Mouse (Mus musculus) macrophage (primary cell): ENCODE measurements around the gene Rbm4b. TPM values are rescaled to one million over a fixed set of nuclear protein-coding genes. Genes with fewer than 3 reads are reported as not detected.

ENCODE experiments used
- H3K27ac ChIP-seq: fragments of 350-480 bp; formaldehyde crosslinking; 2 replicates; pipeline ENCODE4 v1.9.0; 2021
- H3K36me3 ChIP-seq: fragments of 350-480 bp; formaldehyde crosslinking; 2 replicates; pipeline ENCODE4 v1.9.0; 2021; ENCODE audit errors: inconsistent target
- H3K4me3 ChIP-seq: fragments of 350-480 bp; formaldehyde crosslinking; 2 replicates; pipeline ENCODE4 v1.9.0; 2021; ENCODE audit errors: inconsistent target
- H3K79me2 ChIP-seq: fragments of 350-480 bp; formaldehyde crosslinking; 2 replicates; pipeline ENCODE4 v1.9.0; 2021; ENCODE audit errors: inconsistent target
- WGBS: methylation state at CpG from one replicate; pipeline ENCODE4 v1.1.7; 2026; ENCODE audit warnings: inconsistent platforms; ENCODE audit not compliant: missing documents; 5-methylcytosine and 5-hydroxymethylcytosine counted together
- polyA plus RNA-seq: library from polyadenylated mRNA; stranded (reverse); fragments of 250-400 nt; gene quantifications from 3 replicates; pipeline ENCODE4 v1.2.4, GENCODE M21; 2018; ENCODE audit warnings: inconsistent platforms
- total RNA-seq, 78 experiments: library from RNA; depleted of rRNA; stranded (reverse); fragments of 250-400 nt; gene quantifications; 1 replicate in 9 of 78; 2 replicates in 24 of 78; 3 replicates in 43 of 78; 4 replicates in 2 of 78; pipeline ENCODE4 v1.2.4; 2018; ENCODE audit warnings: inconsistent platforms in 56 of 78

Gene Rbm4b
- 10 to 100 TPM in 6 of 26 experiments, 1 to 10 TPM in 20; 5.6 to 13.3 (median 8.7) TPM for total RNA-seq (2018; cell fraction: chromatin; rRNA removed)
- 1 to 10 TPM; 2.8 to 7.0 (median 4.5) TPM for total RNA-seq (2018; cell fraction: cytosol; rRNA removed)
- 10 to 100 TPM in 5 of 26 experiments, 1 to 10 TPM in 21; 4.7 to 15.2 (median 7.4) TPM for total RNA-seq (2018; cell fraction: nucleus; rRNA removed)
- polyA plus RNA-seq: 5.4 to 7.3 TPM (median 5.9 TPM) in 3 replicates

GRCm38 (mm10) chr19:4756193-4756911, at the start of gene Rbm4b:
Rbm4b (plus strand) TSS chr19:4756497.
- WGBS: under 1% methylated on average over 63 of the region's 65 CpGs
- H3K79me2 ChIP-seq: peaks cover 30% of the 10 kb centered on the region; the same call in 1 of the 2 replicates
- peak within 1 kb of the TSS; percentile 19 for H3K27ac ChIP-seq

GRCm38 (mm10) chr19:4708765-4709164, 47.5 kb upstream of the Rbm4b start:
- WGBS: 52% methylated on average over 9 of the region's 10 CpGs
- Histone ChIP-seq H3K4me3 (no peak overlapping the region), H3K36me3 (no peaks in the 10 kb centered on the region), H3K79me2 (no peaks in the 10 kb centered on the region), H3K27ac (no peak overlapping the region)

More at GRCm38 (mm10) chr19:4756193-4756911, at the start of gene Rbm4b:
- H3K4me3 ChIP-seq: peak within 1 kb of the TSS; percentile 58
- H3K36me3 ChIP-seq: no peaks in the 10 kb centered on the region

- Histone ChIP-seq H3K27ac (no peak within 1 kb of the TSS), H3K36me3 (no peaks in the 10 kb centered on the region), H3K79me2 (no peaks in the 10 kb centered on the region), H3K4me3 (no peak within 1 kb of the TSS)
- WGBS: 52% methylated on average over 11 of the region's 13 CpGs
Measured at GRCm38 (mm10) chr19:4711098-4711600, 45.1 kb upstream of the Rbm4b start, which contains the start of gene Sptbn2. Sptbn2 (plus strand) TSS chr19:4711167.

GRCm38 (mm10) chr19:4711601-4712155, 44.6 kb upstream of the Rbm4b start:
- no peak overlapping the region for H3K27ac ChIP-seq
- WGBS: 5% methylated on average over 55 of the region's 65 CpGs
- H3K79me2 ChIP-seq: no peaks in the 10 kb centered on the region
- no peak overlapping the region for H3K4me3 ChIP-seq
- H3K36me3 ChIP-seq: no peaks in the 10 kb centered on the region

- no peak overlapping the region for H3K4me3 ChIP-seq
- WGBS: 1% methylated on average over 60 of the region's 60 CpGs
Measured at GRCm38 (mm10) chr19:4712156-4712780, 44.0 kb upstream of the Rbm4b start.

GRCm38 (mm10) chr19:4712781-4713526, 43.3 kb upstream of the Rbm4b start:
- no peaks in the 10 kb centered on the region for H3K36me3 ChIP-seq
- WGBS: 17% methylated on average over 12 of the region's 13 CpGs
- no peak overlapping the region for H3K27ac ChIP-seq
- no peak overlapping the region for H3K4me3 ChIP-seq
- no peaks in the 10 kb centered on the region for H3K79me2 ChIP-seq

More at GRCm38 (mm10) chr19:4712156-4712780, 44.0 kb upstream of the Rbm4b start:
- Histone ChIP-seq H3K27ac (no peak overlapping the region), H3K79me2 (no peaks in the 10 kb centered on the region), H3K36me3 (no peaks in the 10 kb centered on the region)

GRCm38 (mm10) chr19:4713886-4714285, 42.4 kb upstream of the Rbm4b start:
- Histone ChIP-seq H3K4me3 (no peak overlapping the region), H3K36me3 (no peaks in the 10 kb centered on the region), H3K79me2 (no peaks in the 10 kb centered on the region), H3K27ac (no peak overlapping the region)
- WGBS: 89% methylated on average over 3 of the region's 3 CpGs

- Histone ChIP-seq H3K4me3 (no peak overlapping the region), H3K27ac (no peak overlapping the region), H3K36me3 (no peaks in the 10 kb centered on the region), H3K79me2 (no peaks in the 10 kb centered on the region)
- WGBS: 95% methylated on average over 14 of the region's 14 CpGs
Measured at GRCm38 (mm10) chr19:4716756-4717155, 39.5 kb upstream of the Rbm4b start.

GRCm38 (mm10) chr19:4717281-4717680, 39.0 kb upstream of the Rbm4b start:
- 93% methylated on average over 2 of the region's 2 CpGs for WGBS
- H3K36me3 ChIP-seq: no peaks in the 10 kb centered on the region
- no peaks in the 10 kb centered on the region for H3K79me2 ChIP-seq
- no peak overlapping the region for H3K27ac ChIP-seq
- H3K4me3 ChIP-seq: no peak overlapping the region

GRCm38 (mm10) chr19:4718716-4719115, 37.6 kb upstream of the Rbm4b start:
- H3K4me3 ChIP-seq: no peak overlapping the region
- H3K27ac ChIP-seq: no peak overlapping the region
- 29% methylated on average over 12 of the region's 12 CpGs for WGBS
- no peaks in the 10 kb centered on the region for H3K79me2 ChIP-seq
- H3K36me3 ChIP-seq: no peaks in the 10 kb centered on the region

- no peaks in the 10 kb centered on the region for H3K79me2 ChIP-seq
- no peaks in the 10 kb centered on the region for H3K36me3 ChIP-seq
- no peak overlapping the region for H3K27ac ChIP-seq
- no peak overlapping the region for H3K4me3 ChIP-seq
- 87% methylated on average over 5 of the region's 5 CpGs for WGBS
Measured at GRCm38 (mm10) chr19:4719351-4719764, 36.9 kb upstream of the Rbm4b start.

- no peaks in the 10 kb centered on the region for H3K36me3 ChIP-seq
- no peak overlapping the region for H3K27ac ChIP-seq
- WGBS: 92% methylated on average over 15 of the region's 15 CpGs
- H3K79me2 ChIP-seq: no peaks in the 10 kb centered on the region
- no peak overlapping the region for H3K4me3 ChIP-seq
Measured at GRCm38 (mm10) chr19:4720112-4720511, 36.2 kb upstream of the Rbm4b start.

GRCm38 (mm10) chr19:4720671-4721244, 35.5 kb upstream of the Rbm4b start:
- Histone ChIP-seq H3K79me2 (no peaks in the 10 kb centered on the region), H3K4me3 (no peak overlapping the region), H3K36me3 (no peaks in the 10 kb centered on the region), H3K27ac (no peak overlapping the region)
- 74% methylated on average over 11 of the region's 11 CpGs for WGBS

- 91% methylated on average over 9 of the region's 9 CpGs for WGBS
- Histone ChIP-seq H3K79me2 (no peaks in the 10 kb centered on the region), H3K27ac (no peak overlapping the region), H3K36me3 (no peaks in the 10 kb centered on the region), H3K4me3 (no peak overlapping the region)
Measured at GRCm38 (mm10) chr19:4729186-4729585, 27.1 kb upstream of the Rbm4b start.
